Comparison of ENCODE assay signal across 30 mouse cellular contexts in genomic region chr13:83126438-83126837, GRCm38 (mm10).
DNase-seq lines count a peak whose midpoint lies in the region; ATAC-seq lines count a peak whose summit lies in the region.
"Had no signal": no experiment of that assay in that cellular context is flagged by ENCODE, and none has a peak within 500 bp of the region (broad histone marks: within the 10 kb centered on the region; RNA-seq: fewer than 3 reads in every experiment).

No protein-coding gene starts in this region.

- no peak overlapping the region for H3K27ac ChIP-seq in heart, embryonic 11.5 days (ENCODE audit: low read depth, low read length)
- H3K27ac ChIP-seq: embryonic facial prominence, embryonic 12.5 days; hindbrain, embryonic 13.5 days; limb, embryonic 15.5 days; liver, embryonic 13.5 days; midbrain, embryonic 12.5 days; neural tube, embryonic 12.5 days had no signal

- H3K9ac ChIP-seq in heart, embryonic 11.5 days (ENCODE audit: low read depth, low read length), result no peak overlapping the region
- H3K9ac ChIP-seq: embryonic facial prominence, embryonic 12.5 days; heart, embryonic 12.5 days; hindbrain, embryonic 13.5 days; limb, embryonic 15.5 days; liver, embryonic 13.5 days; midbrain, embryonic 12.5 days; neural tube, embryonic 12.5 days had no signal

- no peak overlapping the region for H3K4me2 ChIP-seq in heart, embryonic 11.5 days
- H3K4me2 ChIP-seq: embryonic facial prominence, embryonic 12.5 days; heart, embryonic 12.5 days; hindbrain, embryonic 13.5 days; limb, embryonic 15.5 days; liver, embryonic 13.5 days; midbrain, embryonic 12.5 days; neural tube, embryonic 12.5 days had no signal

- intact Hi-C loops in left cerebral cortex, postnatal 4 days (cut with DNase I), result no loop called here
- intact Hi-C loops in left cerebral cortex, postnatal 14 days (cut with DNase I), result loop anchor here (10.0 kb wide), 1 partner anchor 182 kb away; no protein-coding TSS in a partner anchor

- WGBS in heart, embryonic 11.5 days (ENCODE audit: insufficient replicate concordance), result 85% methylated on average over 2 of the region's 2 CpGs

- H3K27me3 ChIP-seq in heart, embryonic 11.5 days (ENCODE audit: control insufficient read depth, insufficient read depth, low read length), result no peaks in the 10 kb centered on the region
- H3K27me3 ChIP-seq: embryonic facial prominence, embryonic 12.5 days; heart, embryonic 12.5 days; limb, embryonic 15.5 days; liver, embryonic 13.5 days; megakaryocyte, embryonic 14.5 days; neural tube, embryonic 12.5 days had no signal

- H3K36me3 ChIP-seq in heart, embryonic 11.5 days (ENCODE audit: control insufficient read depth, insufficient read depth, low read length), result no peaks in the 10 kb centered on the region
- H3K36me3 ChIP-seq: embryonic facial prominence, embryonic 12.5 days; heart, embryonic 12.5 days; hindbrain, embryonic 13.5 days; limb, embryonic 15.5 days; liver, embryonic 13.5 days; midbrain, embryonic 12.5 days; neural tube, embryonic 12.5 days had no signal

- H3K4me1 ChIP-seq in heart, embryonic 11.5 days (ENCODE audit: control insufficient read depth, insufficient read depth, low read length), result no peaks in the 10 kb centered on the region; the same call in 1 of the 2 replicates
- H3K4me1 ChIP-seq: hindbrain, embryonic 13.5 days; limb, embryonic 15.5 days; liver, embryonic 13.5 days had no signal

- no peak for ATAC-seq in heart, embryonic 11.5 days (replicated peaks; ENCODE audit: insufficient number of reproducible peaks, low FRiP score, low TSS enrichment)
- ATAC-seq: CD4-positive, CD25-positive, alpha-beta regulatory T cell, adult 4 months; forebrain, embryonic 14.5 days; lung, postnatal 0 days had no signal

- peak; percentile 31 for DNase-seq in left cerebral cortex, adult 11 months (ENCODE audit: low spot score)
- no peak for DNase-seq in left cerebral cortex, postnatal 4 days
- peak; percentile 41 to 55 for DNase-seq in left cerebral cortex, adult 18-20 months (ENCODE audit: low spot score in 2 of 2)
- peak; percentile 45 to 52 for DNase-seq in left cerebral cortex, postnatal 14 days (ENCODE audit: low spot score in 2 of 2)
- DNase-seq in telencephalon, adult 2 months (ENCODE audit: low read depth, low spot score), result peak; percentile 72
- DNase-seq in urinary bladder, postnatal 25 days (ENCODE audit: low spot score), result no peak
- DNase-seq: adrenal gland, postnatal 36 days; cerebellum, adult 9-10 months; cerebellum, postnatal 36 days; embryo, embryonic 11 days; gastrocnemius, postnatal 25 days; heart, adult 11 months; heart, postnatal 4 days; kidney, adult 11 months; kidney, postnatal 14 days; liver, embryonic 13.5 days; lung, adult 18-20 months; lung, postnatal 4 days had no signal

- no peaks in the 10 kb centered on the region for H3K9me3 ChIP-seq in heart, embryonic 11.5 days (replicated peaks; ENCODE audit: control insufficient read depth, low read length)
- H3K9me3 ChIP-seq: embryonic facial prominence, embryonic 12.5 days; heart, embryonic 12.5 days; hindbrain, embryonic 13.5 days; limb, embryonic 15.5 days; liver, embryonic 13.5 days; megakaryocyte, embryonic 14.5 days; midbrain, embryonic 12.5 days; neural tube, embryonic 12.5 days had no signal

- no peak overlapping the region for H3K4me3 ChIP-seq in heart, embryonic 11.5 days (ENCODE audit: low read depth, low read length)
- H3K4me3 ChIP-seq: embryonic facial prominence, embryonic 12.5 days; heart, embryonic 12.5 days; hindbrain, embryonic 13.5 days; limb, embryonic 15.5 days; liver, embryonic 13.5 days; megakaryocyte, embryonic 14.5 days; midbrain, embryonic 12.5 days; myocyte; neural tube, embryonic 12.5 days had no signal

Comparison
In these comparisons a context has a peak if more than half of its experiments do, and no peak if none do; other contexts are left out.
1. DNase-seq: peak in left cerebral cortex, adult 11 months (single experiment), left cerebral cortex, adult 18-20 months (2 of 2), left cerebral cortex, postnatal 14 days (2 of 2) and telencephalon, adult 2 months (single experiment); none in left cerebral cortex, postnatal 4 days (single experiment) and urinary bladder, postnatal 25 days (single experiment).